Mouse (Mus musculus): ENCODE results near the gene Rxfp3. TPM values are rescaled to one million over a fixed set of nuclear protein-coding genes. Genes with fewer than 3 reads are reported as not detected.
"Not testable (repeated sequence)": the region's sequence is repeated elsewhere in the genome, so short reads cannot be mapped to it uniquely, and the experiment has no call there.

The Rxfp3 gene
- polyA plus RNA-seq, 1 experiment from 2014 or later = 3.2 TPM

GRCm38 (mm10) chr15:11030188-11030587 lies 7.6 kb downstream of the Rxfp3 start:
- WGBS = 75% methylated on average over 3 of the region's 3 CpGs
- Histone ChIP-seq H3K4me2 (no peak overlapping the region), H3K9ac (replicated peaks) (no peak overlapping the region), H3K36me3 (no peaks in the 10 kb centered on the region), H3K9me3 (replicated peaks) (no peaks in the 10 kb centered on the region), H3K27me3 (replicated peaks) (peaks cover 15% of the 10 kb centered on the region), H3K4me1 (no peaks in the 10 kb centered on the region), H3K27ac (replicated peaks) (no peak overlapping the region), H3K4me3 (replicated peaks) (no peak overlapping the region)
- no peak for ATAC-seq (ENCODE audit: low FRiP score)

GRCm38 (mm10) chr15:11026801-11027561 lies 10.8 kb downstream of the Rxfp3 start:
- Histone ChIP-seq H3K36me3 (no peaks in the 10 kb centered on the region), H3K27me3 (replicated peaks) (no peaks in the 10 kb centered on the region), H3K4me1 (no peaks in the 10 kb centered on the region), H3K9me3 (replicated peaks) (no peaks in the 10 kb centered on the region), H3K4me2 (no peak overlapping the region), H3K4me3 (replicated peaks) (no peak overlapping the region), H3K9ac (replicated peaks) (no peak overlapping the region), H3K27ac (replicated peaks) (no peak overlapping the region)
- 76% methylated on average over 4 of the region's 4 CpGs for WGBS
- no peak for ATAC-seq (ENCODE audit: low FRiP score)

DNA sequence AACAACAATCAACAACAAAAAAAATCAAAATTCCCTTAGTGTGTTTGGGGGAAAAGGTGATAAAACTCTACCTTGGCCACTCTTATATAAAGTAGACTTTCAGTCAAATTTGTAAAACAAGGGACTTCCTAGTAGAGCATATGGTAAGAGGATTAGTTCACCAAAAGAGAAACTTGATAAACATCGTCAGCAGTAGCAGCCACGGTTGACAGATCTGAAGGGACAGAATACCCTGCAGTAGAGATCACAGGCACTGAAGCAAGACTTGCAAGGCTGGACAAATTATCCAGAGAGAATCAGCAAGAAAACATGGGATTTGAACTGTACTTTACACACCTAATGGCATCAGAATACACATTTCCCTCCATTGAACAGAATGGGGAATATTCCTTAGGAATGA lies 22.9 kb downstream of the Rxfp3 start:
- no peak for ATAC-seq (ENCODE audit: low FRiP score)
- H3K36me3 ChIP-seq = no peaks in the 10 kb centered on the region
- no peak overlapping the region for H3K4me2 ChIP-seq
- 72% methylated on average over 2 of the region's 2 CpGs for WGBS
- no peaks in the 10 kb centered on the region for H3K27me3 ChIP-seq (replicated peaks)
- no peaks in the 10 kb centered on the region for H3K9me3 ChIP-seq (replicated peaks)
- no peak overlapping the region for H3K4me3 ChIP-seq (replicated peaks)
- no peaks in the 10 kb centered on the region for H3K4me1 ChIP-seq
- H3K9ac ChIP-seq (replicated peaks) = no peak overlapping the region
- H3K27ac ChIP-seq (replicated peaks) = no peak overlapping the region

DNA sequence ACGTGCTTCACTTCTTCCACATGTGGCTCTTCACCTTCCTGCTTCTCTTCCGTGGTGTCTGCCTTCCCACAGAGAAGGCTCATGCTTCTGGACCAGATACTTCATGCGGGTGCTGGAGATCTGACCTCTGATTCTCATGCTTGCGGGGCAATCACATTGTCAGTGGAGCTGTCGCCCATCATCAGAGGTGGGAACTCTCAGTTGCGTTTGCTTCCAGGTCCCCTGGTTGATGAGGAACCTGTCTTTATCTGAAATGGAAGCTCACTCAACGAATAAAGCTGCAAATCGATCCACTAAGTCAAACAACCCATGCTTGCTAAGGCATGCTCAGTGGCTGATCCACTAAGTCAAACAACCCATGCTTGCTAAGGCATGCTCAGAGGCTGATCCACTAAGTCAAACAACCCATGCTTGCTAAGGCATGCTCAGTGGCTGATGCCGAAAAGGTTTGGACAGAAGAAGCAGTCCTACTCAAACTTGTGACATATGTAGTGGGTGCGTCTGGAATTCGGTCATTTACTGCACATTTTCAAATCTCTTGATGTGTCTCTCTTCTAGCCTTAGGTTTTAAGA lies 26.7 kb downstream of the Rxfp3 start:
- H3K9ac ChIP-seq (replicated peaks) = no peak overlapping the region
- H3K9me3 ChIP-seq (replicated peaks) = no peaks in the 10 kb centered on the region
- no peak for ATAC-seq (ENCODE audit: low FRiP score)
- H3K4me1 ChIP-seq = no peaks in the 10 kb centered on the region
- no peaks in the 10 kb centered on the region for H3K27me3 ChIP-seq (replicated peaks)
- WGBS = 92% methylated on average over 11 of the region's 11 CpGs
- no peaks in the 10 kb centered on the region for H3K36me3 ChIP-seq
- no peak overlapping the region for H3K4me2 ChIP-seq
- H3K27ac ChIP-seq (replicated peaks) = no peak overlapping the region
- H3K4me3 ChIP-seq (replicated peaks) = no peak overlapping the region

GRCm38 (mm10) chr15:11008756-11009155 lies 29.0 kb downstream of the Rxfp3 start:
- no peak overlapping the region for H3K4me2 ChIP-seq
- no peaks in the 10 kb centered on the region for H3K4me1 ChIP-seq
- no peaks in the 10 kb centered on the region for H3K36me3 ChIP-seq
- H3K4me3 ChIP-seq (replicated peaks) = no peak overlapping the region
- H3K9me3 ChIP-seq (replicated peaks) = no peaks in the 10 kb centered on the region
- H3K27ac ChIP-seq (replicated peaks) = no peak overlapping the region
- WGBS = 33% methylated on average over 5 of the region's 5 CpGs
- H3K9ac ChIP-seq (replicated peaks) = no peak overlapping the region
- H3K27me3 ChIP-seq (replicated peaks) = no peaks in the 10 kb centered on the region
- ATAC-seq (ENCODE audit: low FRiP score) = no peak

GRCm38 (mm10) chr15:11004646-11005045 lies 33.1 kb downstream of the Rxfp3 start:
- ATAC-seq (ENCODE audit: low FRiP score) = no peak
- Histone ChIP-seq H3K9ac (replicated peaks) (no peak overlapping the region), H3K27ac (replicated peaks) (no peak overlapping the region), H3K27me3 (replicated peaks) (no peaks in the 10 kb centered on the region), H3K4me2 (no peak overlapping the region), H3K4me1 (no peaks in the 10 kb centered on the region), H3K36me3 (no peaks in the 10 kb centered on the region), H3K9me3 (replicated peaks) (no peaks in the 10 kb centered on the region), H3K4me3 (replicated peaks) (no peak overlapping the region)
- 87% methylated on average over 6 of the region's 6 CpGs for WGBS

DNA sequence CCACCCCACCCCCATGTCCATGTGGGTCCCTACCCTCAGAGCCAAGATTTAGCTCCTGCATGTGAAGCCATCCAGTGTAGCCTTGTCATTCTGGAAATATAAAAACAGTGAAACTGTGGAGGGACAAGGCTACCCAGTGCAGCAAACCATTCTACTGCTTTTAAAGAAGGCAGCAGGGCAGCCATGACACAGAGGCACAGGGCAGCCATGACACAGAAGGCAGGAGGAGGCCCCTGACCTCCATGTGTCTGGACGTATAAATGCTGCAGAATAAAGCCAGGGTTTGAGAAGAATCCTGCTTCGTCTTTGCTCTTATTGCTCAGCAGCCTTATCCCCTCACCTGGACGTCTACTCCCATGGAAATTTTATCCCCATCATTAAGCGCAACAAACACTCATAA lies 34.0 kb downstream of the Rxfp3 start:
- H3K4me2 ChIP-seq = no peak overlapping the region
- WGBS = 85% methylated on average over 4 of the region's 4 CpGs
- H3K4me3 ChIP-seq (replicated peaks) = no peak overlapping the region
- H3K36me3 ChIP-seq = no peaks in the 10 kb centered on the region
- ATAC-seq (ENCODE audit: low FRiP score) = no peak
- no peak overlapping the region for H3K27ac ChIP-seq (replicated peaks)
- no peaks in the 10 kb centered on the region for H3K4me1 ChIP-seq
- H3K9me3 ChIP-seq (replicated peaks) = no peaks in the 10 kb centered on the region
- H3K9ac ChIP-seq (replicated peaks) = no peak overlapping the region
- H3K27me3 ChIP-seq (replicated peaks) = no peaks in the 10 kb centered on the region

DNA sequence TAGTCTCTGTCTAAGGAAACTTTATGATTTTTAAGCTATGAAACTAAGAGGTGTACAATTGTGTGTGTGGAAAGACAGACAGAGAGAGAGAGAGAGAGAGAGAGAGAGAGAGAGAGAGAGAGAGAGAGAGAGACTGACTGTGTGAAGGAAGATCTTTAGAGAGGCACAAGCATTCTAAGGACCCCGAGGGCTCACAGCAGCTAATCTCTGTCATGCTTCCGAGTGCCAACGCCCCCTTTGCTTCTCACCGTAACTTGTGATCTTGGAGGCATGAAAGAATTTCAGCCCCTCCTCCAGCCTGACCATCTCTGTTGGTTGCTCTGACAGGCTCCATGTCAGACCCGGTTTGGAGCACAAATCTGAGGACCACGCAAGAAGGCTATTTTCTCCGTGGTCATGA lies 37.4 kb downstream of the Rxfp3 start, which contains the start of gene Slc45a2:
Gene Slc45a2, plus strand, starts transcription at position 301 of the 400 bp plus-strand sequence.
- WGBS = 76% methylated on average over 7 of the region's 7 CpGs
- 0 out of 2 replicates have a peak within 1 kb of the TSS, but pooled peaks have one; percentile 3 for H3K4me2 ChIP-seq
- no peak for ATAC-seq (ENCODE audit: low FRiP score)

GRCm38 (mm10) chr15:10999832-11000231 lies 38.0 kb downstream of the Rxfp3 start:
- peak; percentile 55; the same call in 1 of the 2 replicates for ATAC-seq (ENCODE audit: low FRiP score)
- Histone ChIP-seq H3K4me2 (0 out of 2 replicates have a peak overlapping the region, but pooled peaks have one; percentile 3), H3K9me3 (replicated peaks) (no peaks in the 10 kb centered on the region), H3K27me3 (replicated peaks) (no peaks in the 10 kb centered on the region), H3K4me3 (replicated peaks) (no peak overlapping the region), H3K36me3 (peaks cover 4% of the 10 kb centered on the region; the same call in 1 of the 2 replicates), H3K4me1 (no peaks in the 10 kb centered on the region), H3K9ac (replicated peaks) (no peak overlapping the region), H3K27ac (replicated peaks) (no peak overlapping the region)
- WGBS = 63% methylated on average over 5 of the region's 5 CpGs

More for the DNA sequence above, 37.4 kb downstream of the Rxfp3 start, which contains the start of gene Slc45a2:
- H3K4me3 ChIP-seq (replicated peaks) = no peak within 1 kb of the TSS
- no peaks in the 10 kb centered on the region for H3K9me3 ChIP-seq (replicated peaks)
- no peak within 1 kb of the TSS for H3K27ac ChIP-seq (replicated peaks)
- H3K27me3 ChIP-seq (replicated peaks) = no peaks in the 10 kb centered on the region
- no peak within 1 kb of the TSS for H3K9ac ChIP-seq (replicated peaks)
- H3K36me3 ChIP-seq = no peaks in the 10 kb centered on the region
- no peaks in the 10 kb centered on the region for H3K4me1 ChIP-seq

DNA sequence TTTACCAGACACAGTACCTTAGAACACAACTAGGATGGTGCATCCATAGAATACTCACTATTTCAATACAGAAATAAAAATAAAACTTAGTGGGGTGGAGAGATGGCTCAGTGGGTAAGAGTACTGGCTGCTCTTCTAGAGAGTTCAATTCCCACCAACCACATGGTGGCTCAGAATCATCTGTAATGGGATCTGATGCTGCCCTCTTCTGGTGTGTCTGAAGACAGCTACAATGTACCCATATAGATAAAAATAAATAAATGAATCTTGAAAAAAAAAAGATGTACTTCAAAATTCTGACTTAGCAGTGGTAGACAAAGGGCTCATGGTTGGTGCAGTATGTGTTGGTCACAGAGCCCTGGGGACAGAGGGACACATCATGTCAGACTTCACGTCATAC lies 46.2 kb downstream of the Rxfp3 start:
- no peak for ATAC-seq (ENCODE audit: low FRiP score)
- Histone ChIP-seq H3K27me3 (replicated peaks) (no peaks in the 10 kb centered on the region), H3K4me3 (replicated peaks) (no peak overlapping the region), H3K27ac (replicated peaks) (no peak overlapping the region), H3K36me3 (peaks cover 7% of the 10 kb centered on the region; the same call in 1 of the 2 replicates), H3K4me1 (no peaks in the 10 kb centered on the region), H3K9ac (replicated peaks) (no peak overlapping the region), H3K9me3 (replicated peaks) (no peaks in the 10 kb centered on the region), H3K4me2 (no peak overlapping the region)
- WGBS = 97% methylated on average over 1 of the region's 1 CpGs

GRCm38 (mm10) chr15:10990411-10990810 lies 47.4 kb downstream of the Rxfp3 start:
- H3K4me1 ChIP-seq = no peaks in the 10 kb centered on the region
- no peak overlapping the region for H3K4me3 ChIP-seq (replicated peaks)
- H3K9ac ChIP-seq (replicated peaks) = no peak overlapping the region
- H3K4me2 ChIP-seq = no peak overlapping the region
- H3K9me3 ChIP-seq (replicated peaks) = no peaks in the 10 kb centered on the region
- no peak overlapping the region for H3K27ac ChIP-seq (replicated peaks)
- no peaks in the 10 kb centered on the region for H3K27me3 ChIP-seq (replicated peaks)
- H3K36me3 ChIP-seq = peaks cover 7% of the 10 kb centered on the region; the same call in 1 of the 2 replicates
- ATAC-seq (ENCODE audit: low FRiP score) = no peak
- WGBS = 61% methylated on average over 2 of the region's 2 CpGs

DNA sequence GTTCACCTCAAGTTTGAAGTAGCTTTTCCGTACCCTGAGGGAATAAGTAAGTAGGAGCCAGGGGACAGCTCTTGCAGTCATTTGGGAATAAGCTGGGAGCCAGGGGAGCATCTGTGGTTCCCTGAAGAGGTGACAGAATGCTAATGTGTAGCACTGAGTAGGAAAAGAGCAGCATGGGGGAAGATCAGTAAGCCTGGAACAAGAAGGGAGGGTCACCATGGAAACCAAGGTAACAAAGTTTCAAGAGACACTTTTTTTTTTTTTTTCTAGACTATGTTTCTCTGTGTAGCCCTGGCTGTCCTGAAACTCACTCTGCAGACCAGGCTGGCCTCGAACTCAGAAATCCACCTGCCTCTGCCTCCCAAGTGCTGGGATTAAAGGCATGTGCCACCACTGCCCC lies 51.3 kb downstream of the Rxfp3 start:
- H3K4me1 ChIP-seq; H3K4me2 ChIP-seq; ATAC-seq (ENCODE audit: low FRiP score); H3K27me3 ChIP-seq (replicated peaks); H3K4me3 ChIP-seq (replicated peaks); H3K36me3 ChIP-seq; H3K9me3 ChIP-seq (replicated peaks); H3K9ac ChIP-seq (replicated peaks); H3K27ac ChIP-seq (replicated peaks): not testable (repeated sequence)
- WGBS = 87% methylated on average over 2 of the region's 2 CpGs

Data from neural tube, embryonic 15.5 days (tissue).